Mouse (Mus musculus): ENCODE measurements around the gene Erp27. TPM values are rescaled to one million over a fixed set of nuclear protein-coding genes. Genes with fewer than 3 reads are reported as not detected.

Gene Erp27
- total and polyA plus RNA-seq, 2 experiments from 2014 or later, result not detected

GRCm38 (mm10) chr6:136946943-136947342 lies 25.0 kb upstream of the Erp27 start:
- 27% methylated on average over 9 of the region's 9 CpGs for WGBS
- Histone ChIP-seq H3K4me3 (ENCODE audit: low read length) (no peak overlapping the region), H3K27ac (no peak overlapping the region), H3K9ac (replicated peaks; ENCODE audit: low read length) (no peak overlapping the region), H3K4me2 (ENCODE audit: low read depth, low read length) (no peak overlapping the region), H3K27me3 (ENCODE audit: insufficient read depth, low read length) (no peaks in the 10 kb centered on the region), H3K36me3 (ENCODE audit: insufficient read depth, low read length) (no peaks in the 10 kb centered on the region), H3K4me1 (ENCODE audit: insufficient read depth, low read length) (no peaks in the 10 kb centered on the region), H3K9me3 (ENCODE audit: low read length) (no peaks in the 10 kb centered on the region)
- ATAC-seq (peak; percentile 70; the same call in 1 of the 2 replicates), DNase-seq (ENCODE audit: low spot score) (no peak)
- no peak for TF ChIP-seq CTCF (IDR thresholded peaks at IDR 0.05; ENCODE audit: low read depth)

GRCm38 (mm10) chr6:136946241-136946640 lies 24.3 kb upstream of the Erp27 start:
- H3K4me3 ChIP-seq (ENCODE audit: low read length), result no peak overlapping the region
- no peaks in the 10 kb centered on the region for H3K36me3 ChIP-seq (ENCODE audit: insufficient read depth, low read length)
- ATAC-seq, result no peak
- no peaks in the 10 kb centered on the region for H3K4me1 ChIP-seq (ENCODE audit: insufficient read depth, low read length)
- 90% methylated on average over 5 of the region's 5 CpGs for WGBS
- H3K9me3 ChIP-seq (ENCODE audit: low read length), result no peaks in the 10 kb centered on the region
- no peak overlapping the region for H3K27ac ChIP-seq
- no peak overlapping the region for H3K4me2 ChIP-seq (ENCODE audit: low read depth, low read length)
- H3K27me3 ChIP-seq (ENCODE audit: insufficient read depth, low read length), result no peaks in the 10 kb centered on the region
- TF ChIP-seq CTCF (IDR thresholded peaks at IDR 0.05; ENCODE audit: low read depth), result no peak
- H3K9ac ChIP-seq (replicated peaks; ENCODE audit: low read length), result no peak overlapping the region
- no peak for DNase-seq (ENCODE audit: low spot score)

- TF ChIP-seq CTCF (IDR thresholded peaks at IDR 0.05; ENCODE audit: low read depth), result no peak
- no peaks in the 10 kb centered on the region for H3K27me3 ChIP-seq (ENCODE audit: insufficient read depth, low read length)
- DNase-seq (ENCODE audit: low spot score) (no peak), ATAC-seq (no peak)
- H3K9ac ChIP-seq (replicated peaks; ENCODE audit: low read length), result no peak overlapping the region
- H3K36me3 ChIP-seq (ENCODE audit: insufficient read depth, low read length), result no peaks in the 10 kb centered on the region
- WGBS, result 92% methylated on average over 8 of the region's 8 CpGs
- no peaks in the 10 kb centered on the region for H3K9me3 ChIP-seq (ENCODE audit: low read length)
- no peak overlapping the region for H3K27ac ChIP-seq
- H3K4me1 ChIP-seq (ENCODE audit: insufficient read depth, low read length), result no peaks in the 10 kb centered on the region
- H3K4me3 ChIP-seq (ENCODE audit: low read length), result no peak overlapping the region
- H3K4me2 ChIP-seq (ENCODE audit: low read depth, low read length), result no peak overlapping the region
Measured at GRCm38 (mm10) chr6:136944511-136944910, 22.5 kb upstream of the Erp27 start.

- TF ChIP-seq CTCF (IDR thresholded peaks at IDR 0.05; ENCODE audit: low read depth), result no peak
- Histone ChIP-seq H3K4me1 (ENCODE audit: insufficient read depth, low read length) (no peaks in the 10 kb centered on the region), H3K9ac (replicated peaks; ENCODE audit: low read length) (no peak overlapping the region), H3K9me3 (ENCODE audit: low read length) (no peaks in the 10 kb centered on the region), H3K4me3 (ENCODE audit: low read length) (no peak overlapping the region), H3K36me3 (ENCODE audit: insufficient read depth, low read length) (no peaks in the 10 kb centered on the region), H3K27me3 (ENCODE audit: insufficient read depth, low read length) (no peaks in the 10 kb centered on the region), H3K27ac (no peak overlapping the region), H3K4me2 (ENCODE audit: low read depth, low read length) (no peak overlapping the region)
- DNase-seq (ENCODE audit: low spot score) (no peak), ATAC-seq (no peak)
Measured at GRCm38 (mm10) chr6:136943392-136943791, 21.4 kb upstream of the Erp27 start.

- Histone ChIP-seq H3K9me3 (ENCODE audit: low read length) (no peaks in the 10 kb centered on the region), H3K4me3 (ENCODE audit: low read length) (no peak overlapping the region), H3K4me2 (ENCODE audit: low read depth, low read length) (no peak overlapping the region), H3K4me1 (ENCODE audit: insufficient read depth, low read length) (no peaks in the 10 kb centered on the region), H3K27ac (no peak overlapping the region), H3K9ac (replicated peaks; ENCODE audit: low read length) (no peak overlapping the region), H3K27me3 (ENCODE audit: insufficient read depth, low read length) (no peaks in the 10 kb centered on the region), H3K36me3 (ENCODE audit: insufficient read depth, low read length) (no peaks in the 10 kb centered on the region)
- 69% methylated on average over 9 of the region's 9 CpGs for WGBS
- ATAC-seq, result no peak
- no peak for DNase-seq (ENCODE audit: low spot score)
- TF ChIP-seq CTCF (IDR thresholded peaks at IDR 0.05; ENCODE audit: low read depth), result no peak
Measured at GRCm38 (mm10) chr6:136942280-136942679, 20.3 kb upstream of the Erp27 start.

GRCm38 (mm10) chr6:136941051-136942021 lies 19.4 kb upstream of the Erp27 start, which contains the start of gene Arhgdib:
Gene Arhgdib (minus strand): TSS chr6:136941899.
- WGBS, result 57% methylated on average over 12 of the region's 12 CpGs
- Histone ChIP-seq H3K4me3 (ENCODE audit: low read length) (no peak within 1 kb of the TSS), H3K27me3 (ENCODE audit: insufficient read depth, low read length) (no peaks in the 10 kb centered on the region), H3K36me3 (ENCODE audit: insufficient read depth, low read length) (no peaks in the 10 kb centered on the region), H3K27ac (peak within 1 kb of the TSS; percentile 22; the same call in 1 of the 2 replicates), H3K4me1 (ENCODE audit: insufficient read depth, low read length) (no peaks in the 10 kb centered on the region), H3K4me2 (ENCODE audit: low read depth, low read length) (no peak within 1 kb of the TSS), H3K9ac (replicated peaks; ENCODE audit: low read length) (no peak within 1 kb of the TSS), H3K9me3 (ENCODE audit: low read length) (no peaks in the 10 kb centered on the region)
- no peak for TF ChIP-seq CTCF (IDR thresholded peaks at IDR 0.05; ENCODE audit: low read depth)
- no peak for ATAC-seq
- DNase-seq (ENCODE audit: low spot score), result no peak

All from hindbrain, postnatal 0 days (tissue).